Mouse (Mus musculus): ENCODE results near the gene Mast4.
"Not testable (repeated sequence)": the region's sequence is repeated elsewhere in the genome, so short reads cannot be mapped to it uniquely, and the experiment has no call there.

GRCm38 (mm10) chr13:103356909-103357308, 22.6 kb upstream of the Mast4 start:
- TF ChIP-seq MAX (IDR thresholded peaks at IDR 0.05; ENCODE audit: low read length); CTCF (IDR thresholded peaks at IDR 0.05 in 2 of 3, conservative IDR thresholded peaks at IDR 0.05 in 1 of 3; ENCODE audit: control insufficient read depth in 1 of 3, insufficient read depth in 1 of 3, low read depth in 2 of 3, low read length in 3 of 3, poor library complexity in 1 of 3, severe bottlenecking in 1 of 3); POLR2A (IDR thresholded peaks at IDR 0.05; ENCODE audit: control insufficient read depth in 1 of 2, insufficient read depth in 1 of 2, low read depth in 1 of 2, low read length in 2 of 2, poor library complexity in 1 of 2); ZC3H11A (IDR thresholded peaks at IDR 0.05; ENCODE audit: low read depth, low read length); UBTF (IDR thresholded peaks at IDR 0.05; ENCODE audit: borderline replicate concordance, insufficient read depth, low read depth, low read length): not testable (repeated sequence)

All from MEL (cell line).